Mouse (Mus musculus): ENCODE data around the gene Tardbp. TPM values are rescaled to one million over a fixed set of nuclear protein-coding genes. Genes with fewer than 3 reads are reported as not detected.

Tardbp gene
- polyA plus RNA-seq, 1 experiment: 276 TPM

DNA sequence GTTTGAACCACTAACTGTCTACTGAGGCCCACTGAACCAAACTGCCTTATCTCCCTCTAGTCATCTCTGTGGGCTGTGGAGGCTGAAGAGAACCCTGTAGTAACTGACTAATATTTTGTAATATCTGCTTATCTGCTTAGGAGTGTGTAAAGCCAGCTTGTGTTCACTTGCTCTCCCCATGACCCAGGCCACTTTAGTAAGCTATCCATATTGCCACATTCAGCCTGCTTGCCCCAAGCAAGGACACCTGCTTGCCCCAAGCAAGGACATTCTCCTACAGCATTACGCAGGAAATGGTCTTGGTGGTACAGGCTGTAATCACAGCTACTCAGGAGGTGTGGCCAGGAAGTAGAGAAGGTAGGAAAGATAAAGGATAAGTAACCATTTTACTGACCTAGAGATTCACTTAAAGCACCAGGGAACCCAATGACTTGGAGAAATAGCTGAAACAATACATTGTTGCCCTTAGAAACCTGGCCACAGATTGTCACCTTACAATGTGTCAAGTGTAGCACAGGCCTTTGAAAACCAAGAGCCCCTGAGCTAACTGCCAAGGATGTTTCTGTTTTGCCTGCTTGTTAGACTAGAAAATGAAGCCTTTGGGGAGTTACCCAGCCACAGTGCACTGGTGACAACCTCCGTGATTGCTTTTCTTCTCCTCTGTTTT is 6.7 kb upstream of the Tardbp start:
- no peak for TF ChIP-seq CTCF (IDR thresholded peaks at IDR 0.05; ENCODE audit: borderline replicate concordance, insufficient read depth, low read depth, low read length)
- no peak for TF ChIP-seq POLR2A (IDR thresholded peaks at IDR 0.05; ENCODE audit: borderline replicate concordance, insufficient read depth, low read length)
- Histone ChIP-seq H3K27me3 (ENCODE audit: control insufficient read depth, insufficient read depth, low read length) (no peaks in the 10 kb centered on the region), H3K4me1 (ENCODE audit: control insufficient read depth, insufficient read depth, low read length) (no peaks in the 10 kb centered on the region), H3K4me3 (replicated peaks; ENCODE audit: insufficient read depth, low read depth, low read length) (no peak overlapping the region), H3K27ac (ENCODE audit: insufficient read depth, low read length) (no peak overlapping the region)
- no peak for DNase-seq
- WGBS: 68% methylated on average over 2 of the region's 2 CpGs

- H3K4me3 ChIP-seq (replicated peaks; ENCODE audit: insufficient read depth, low read depth, low read length): no peak overlapping the region
- no peaks in the 10 kb centered on the region for H3K4me1 ChIP-seq (ENCODE audit: control insufficient read depth, insufficient read depth, low read length)
- H3K27me3 ChIP-seq (ENCODE audit: control insufficient read depth, insufficient read depth, low read length): no peaks in the 10 kb centered on the region
- no peak for TF ChIP-seq POLR2A (IDR thresholded peaks at IDR 0.05; ENCODE audit: borderline replicate concordance, insufficient read depth, low read length)
- TF ChIP-seq CTCF (IDR thresholded peaks at IDR 0.05; ENCODE audit: borderline replicate concordance, insufficient read depth, low read depth, low read length): no peak
- H3K27ac ChIP-seq (ENCODE audit: insufficient read depth, low read length): no peak overlapping the region
- 84% methylated on average over 3 of the region's 3 CpGs for WGBS
- DNase-seq: no peak
These were observed 5.3 kb upstream of the Tardbp start for GRCm38 (mm10) chr4:148632013-148632692.

DNA sequence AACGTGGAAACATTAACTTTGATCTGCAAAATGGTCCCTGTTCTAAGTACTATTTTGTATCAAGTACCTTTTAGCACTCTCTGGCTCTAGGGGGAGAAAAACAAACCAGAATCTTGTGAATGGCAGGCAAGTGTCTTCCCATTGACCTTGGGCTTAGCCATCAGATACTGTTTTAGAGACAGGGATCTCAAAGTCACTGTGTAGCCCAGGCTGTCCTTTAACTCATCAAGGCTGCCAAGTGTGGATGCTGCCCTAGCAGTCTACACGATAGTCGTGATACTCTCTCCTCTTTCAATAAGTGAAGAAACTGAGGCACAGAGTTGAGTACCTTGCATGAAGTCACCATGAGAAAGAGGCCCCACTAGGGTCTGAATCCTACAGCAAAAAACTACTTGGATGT is 427 bp upstream of the Tardbp start:
- no peak overlapping the region for H3K4me3 ChIP-seq (replicated peaks; ENCODE audit: insufficient read depth, low read depth, low read length)
- peak overlapping the region; percentile 37; the same call in 1 of the 2 replicates for H3K27ac ChIP-seq (ENCODE audit: insufficient read depth, low read length)
- 60% methylated on average over 3 of the region's 3 CpGs for WGBS

DNA sequence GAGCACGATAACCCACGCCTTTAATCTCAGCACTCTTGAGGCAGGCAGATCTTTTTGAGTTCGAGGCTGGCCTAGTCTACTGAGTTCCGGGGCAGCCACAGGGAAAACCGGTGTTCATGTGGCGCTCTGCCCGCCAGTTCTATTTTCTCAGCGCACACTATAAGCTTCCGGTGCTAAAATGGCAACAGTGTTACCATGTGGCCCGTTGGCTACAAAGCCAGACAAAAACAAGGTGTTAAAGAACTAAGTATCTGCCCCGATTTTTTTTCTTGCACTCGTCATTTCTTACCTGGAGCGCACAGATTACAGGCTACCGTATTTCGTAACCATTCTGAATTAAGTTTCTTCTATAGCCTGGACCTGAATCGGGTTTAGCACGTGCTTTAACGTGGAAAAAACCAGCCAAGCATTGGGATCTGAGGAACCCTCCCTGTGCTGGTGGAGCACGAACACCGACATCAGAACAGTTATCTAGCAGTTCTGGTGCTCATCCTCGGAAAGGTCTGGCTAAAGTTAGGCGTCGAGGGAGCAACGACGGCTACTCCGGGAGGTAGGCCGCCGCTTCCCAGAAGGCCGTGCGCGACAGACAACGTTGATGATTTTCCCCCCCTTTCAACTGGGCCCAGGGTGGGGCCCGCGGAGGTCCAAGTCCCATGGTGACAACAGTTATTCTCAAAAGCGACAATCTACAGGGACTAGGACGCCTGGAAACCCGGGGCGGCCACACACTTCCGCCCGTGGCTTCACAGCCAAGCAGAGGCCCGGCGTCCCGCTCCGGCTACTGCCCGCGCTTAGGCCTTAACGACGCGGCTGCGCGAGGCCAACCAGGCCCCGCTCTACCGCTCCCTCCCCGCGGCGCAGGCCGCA is 830 bp downstream of the Tardbp start:
- under 1% methylated on average over 57 of the region's 57 CpGs for WGBS
- Histone ChIP-seq H3K27me3 (ENCODE audit: control insufficient read depth, insufficient read depth, low read length) (no peaks in the 10 kb centered on the region), H3K27ac (ENCODE audit: insufficient read depth, low read length) (peak overlapping the region; percentile 93), H3K4me3 (replicated peaks; ENCODE audit: insufficient read depth, low read depth, low read length) (peak overlapping the region; percentile 97), H3K4me1 (ENCODE audit: control insufficient read depth, insufficient read depth, low read length) (peaks cover 5% of the 10 kb centered on the region)
- TF ChIP-seq CTCF (IDR thresholded peaks at IDR 0.05; ENCODE audit: borderline replicate concordance, insufficient read depth, low read depth, low read length) (no peak), POLR2A (IDR thresholded peaks at IDR 0.05; ENCODE audit: borderline replicate concordance, insufficient read depth, low read length) (no peak)
- DNase-seq: peak in 1 of 2 experiments; percentile 24

More for the DNA sequence above, 427 bp upstream of the Tardbp start:
- no peaks in the 10 kb centered on the region for H3K27me3 ChIP-seq (ENCODE audit: control insufficient read depth, insufficient read depth, low read length)
- H3K4me1 ChIP-seq (ENCODE audit: control insufficient read depth, insufficient read depth, low read length): peaks cover 5% of the 10 kb centered on the region
- no peak for DNase-seq
- TF ChIP-seq CTCF (IDR thresholded peaks at IDR 0.05; ENCODE audit: borderline replicate concordance, insufficient read depth, low read depth, low read length) (no peak), POLR2A (IDR thresholded peaks at IDR 0.05; ENCODE audit: borderline replicate concordance, insufficient read depth, low read length) (no peak)

DNA sequence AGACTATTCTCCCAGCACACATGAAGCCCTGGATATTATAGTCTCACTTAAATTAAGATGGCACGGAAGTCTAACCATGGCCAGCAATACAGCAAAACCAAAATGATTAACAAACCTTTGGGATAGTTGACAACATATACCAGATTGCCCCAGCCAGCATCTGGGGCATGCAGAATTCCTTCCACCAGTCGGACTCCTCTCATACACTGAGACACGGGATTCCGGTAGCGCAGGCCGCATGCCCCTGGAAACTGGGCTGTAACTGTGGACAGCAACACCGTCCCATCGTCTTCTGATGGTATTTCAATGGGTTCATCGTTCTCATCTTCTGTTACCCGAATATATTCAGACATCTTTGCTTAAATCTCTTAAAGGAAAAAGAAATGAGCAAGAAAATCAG is 1.8 kb downstream of the Tardbp start:
- peaks cover 5% of the 10 kb centered on the region for H3K4me1 ChIP-seq (ENCODE audit: control insufficient read depth, insufficient read depth, low read length)
- no peaks in the 10 kb centered on the region for H3K27me3 ChIP-seq (ENCODE audit: control insufficient read depth, insufficient read depth, low read length)
- H3K27ac ChIP-seq (ENCODE audit: insufficient read depth, low read length): no peak overlapping the region
- no peak for DNase-seq
- peak overlapping the region; percentile 38 for H3K4me3 ChIP-seq (replicated peaks; ENCODE audit: insufficient read depth, low read depth, low read length)
- 73% methylated on average over 10 of the region's 10 CpGs for WGBS
- TF ChIP-seq CTCF (IDR thresholded peaks at IDR 0.05; ENCODE audit: borderline replicate concordance, insufficient read depth, low read depth, low read length): no peak
- TF ChIP-seq POLR2A (IDR thresholded peaks at IDR 0.05; ENCODE audit: borderline replicate concordance, insufficient read depth, low read length): no peak

DNA sequence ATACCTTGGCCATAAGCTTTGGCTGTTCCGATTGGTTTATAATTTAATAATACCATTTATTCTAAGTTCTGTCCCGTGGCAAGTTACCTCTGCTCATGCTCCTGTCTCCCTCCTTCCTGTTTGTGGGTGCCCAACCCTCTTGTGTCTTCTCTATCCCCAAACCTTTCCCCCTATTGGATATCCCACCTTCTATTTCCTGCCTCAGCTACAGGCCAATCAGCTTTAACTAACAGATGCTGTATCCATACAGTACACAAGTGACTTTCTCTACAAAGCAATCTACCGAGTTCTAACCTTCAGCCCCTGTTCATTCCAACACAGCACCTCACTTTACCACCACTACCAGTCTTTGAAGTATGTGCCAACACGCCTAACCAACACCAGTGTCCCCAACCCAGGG is 3.2 kb downstream of the Tardbp start:
- no peaks in the 10 kb centered on the region for H3K27me3 ChIP-seq (ENCODE audit: control insufficient read depth, insufficient read depth, low read length)
- H3K4me1 ChIP-seq (ENCODE audit: control insufficient read depth, insufficient read depth, low read length): peaks cover 5% of the 10 kb centered on the region
- no peak for DNase-seq
- 89% methylated on average over 4 of the region's 4 CpGs for WGBS
- no peak overlapping the region for H3K27ac ChIP-seq (ENCODE audit: insufficient read depth, low read length)
- TF ChIP-seq POLR2A (IDR thresholded peaks at IDR 0.05; ENCODE audit: borderline replicate concordance, insufficient read depth, low read length) (no peak), CTCF (IDR thresholded peaks at IDR 0.05; ENCODE audit: borderline replicate concordance, insufficient read depth, low read depth, low read length) (no peak)
- no peak overlapping the region for H3K4me3 ChIP-seq (replicated peaks; ENCODE audit: insufficient read depth, low read depth, low read length)

DNA sequence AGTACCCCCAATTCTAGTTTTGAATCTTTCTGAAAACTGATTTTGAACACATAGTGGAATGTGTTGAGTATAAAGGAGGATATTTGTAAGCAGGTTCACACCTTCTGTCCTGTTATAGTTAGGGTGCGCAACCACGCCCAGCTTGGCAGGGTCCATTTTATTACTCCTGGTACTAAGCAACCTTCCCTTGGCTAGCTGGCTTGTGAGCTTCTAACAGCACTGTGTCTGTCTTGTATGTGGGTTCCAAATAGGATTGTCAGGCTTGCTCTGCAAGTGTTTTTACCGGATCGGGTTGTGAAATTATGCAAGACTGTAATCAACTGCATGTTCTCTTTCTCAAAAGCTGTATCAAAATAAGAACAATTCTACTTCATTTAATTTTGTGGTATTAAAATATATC is 4.3 kb downstream of the Tardbp start:
- WGBS: 88% methylated on average over 4 of the region's 4 CpGs
- H3K4me1 ChIP-seq (ENCODE audit: control insufficient read depth, insufficient read depth, low read length): peaks cover 5% of the 10 kb centered on the region
- no peak for DNase-seq
- H3K27me3 ChIP-seq (ENCODE audit: control insufficient read depth, insufficient read depth, low read length): no peaks in the 10 kb centered on the region
- H3K27ac ChIP-seq (ENCODE audit: insufficient read depth, low read length): no peak overlapping the region
- H3K4me3 ChIP-seq (replicated peaks; ENCODE audit: insufficient read depth, low read depth, low read length): no peak overlapping the region
- TF ChIP-seq CTCF (IDR thresholded peaks at IDR 0.05; ENCODE audit: borderline replicate concordance, insufficient read depth, low read depth, low read length) (no peak), POLR2A (IDR thresholded peaks at IDR 0.05; ENCODE audit: borderline replicate concordance, insufficient read depth, low read length) (no peak)

All from cerebellum, adult 2 months (tissue).